Mouse (Mus musculus) forebrain, embryonic 13.5 days (tissue): ENCODE results near the gene Ift172. TPM values are rescaled to one million over a fixed set of nuclear protein-coding genes. Genes with fewer than 3 reads are reported as not detected.

Experiments used
- ATAC-seq: fragments of 200-750 bp; cut with Nextera tagmentation; 2 replicates; pipeline ENCODE4 v1.8.0; 2017
- H3K27ac ChIP-seq: fragments of 300-500 bp; sonication (generic); 2 replicates; pipeline ENCODE4 v1.5.1; 2015; ENCODE audit warnings: inconsistent platforms, mild to moderate bottlenecking, moderate library complexity
- H3K27me3 ChIP-seq: fragments of 300-500 bp; sonication (generic); 2 replicates; pipeline ENCODE4 v1.6.1; 2015; ENCODE audit warnings: mild to moderate bottlenecking, inconsistent platforms
- H3K36me3 ChIP-seq: fragments of 300-500 bp; sonication (generic); 2 replicates; pipeline ENCODE4 v1.6.1; 2015; ENCODE audit warnings: mild to moderate bottlenecking, inconsistent platforms; ENCODE audit not compliant: poor library complexity, severe bottlenecking
- H3K4me1 ChIP-seq: fragments of 300-500 bp; sonication (generic); 2 replicates; pipeline ENCODE4 v1.6.1; 2015; ENCODE audit warnings: inconsistent platforms
- H3K4me2 ChIP-seq: fragments of 300-500 bp; sonication (generic); 2 replicates; pipeline ENCODE4 v1.6.1; 2015; ENCODE audit warnings: inconsistent platforms, mild to moderate bottlenecking, moderate library complexity
- H3K4me3 ChIP-seq: fragments of 300-500 bp; sonication (generic); 2 replicates; pipeline ENCODE4 v1.5.1; 2015; ENCODE audit warnings: mild to moderate bottlenecking, inconsistent platforms
- H3K9ac ChIP-seq: fragments of 300-500 bp; sonication (generic); 2 replicates; pipeline ENCODE4 v1.6.1; 2015; ENCODE audit warnings: mild to moderate bottlenecking, inconsistent platforms
- H3K9me3 ChIP-seq: fragments of 300-500 bp; sonication (generic); replicated peaks from 2 replicates; pipeline ENCODE4 v1.6.1; 2016; ENCODE audit warnings: inconsistent platforms
- WGBS: fragments of 180-500 bp; shearing (Covaris S2); methylation state at CpG from one replicate; pipeline ENCODE4 v1.1.7; 2015; 5-methylcytosine and 5-hydroxymethylcytosine counted together
- polyA plus RNA-seq: library from polyadenylated mRNA; unstranded; fragments of >200 nt; fragmentation: Nextera tagmentation; extraction: Ambion mirVana; gene quantifications from 2 replicates; pipeline ENCODE4 v1.2.1, GENCODE M21; 2015

Ift172 gene
- polyA plus RNA-seq, 1 experiment from 2014 or later = 29.6 TPM

DNA sequence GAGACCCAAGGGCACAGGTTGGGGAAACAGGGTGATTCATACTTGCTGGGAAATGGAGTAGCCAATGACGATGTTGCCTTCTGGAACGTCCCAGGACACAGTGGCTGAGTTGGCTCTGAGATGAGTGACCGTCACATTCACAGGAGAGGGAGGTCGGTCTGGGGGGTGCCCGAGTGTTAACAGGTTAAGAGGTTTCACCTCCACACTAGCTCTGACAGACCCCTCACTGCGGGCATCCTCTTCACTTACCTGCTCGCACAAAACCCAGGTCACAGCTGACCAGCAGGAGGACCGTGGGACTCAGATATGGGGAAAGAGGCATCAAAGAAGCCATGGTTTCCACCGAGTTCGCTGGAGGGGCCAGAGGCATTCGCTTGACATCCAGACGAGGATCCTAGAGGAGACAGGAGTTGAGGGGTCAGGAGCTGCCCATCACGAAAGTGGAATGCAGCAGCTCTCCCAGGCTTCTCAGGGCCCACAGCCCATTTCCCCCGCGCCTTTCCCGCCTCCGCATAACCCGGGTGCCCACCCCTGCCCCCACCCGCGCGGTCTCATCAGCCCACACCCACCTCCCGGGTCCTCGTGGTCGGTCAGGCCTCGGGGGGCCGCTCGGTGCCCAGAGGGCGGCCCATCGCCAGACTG is 4.2 kb upstream of the Ift172 start:
- Histone ChIP-seq H3K4me3 (peak overlapping the region; percentile 78), H3K9ac (peak overlapping the region; percentile 94), H3K27me3 (no peaks in the 10 kb centered on the region), H3K36me3 (peaks cover 13% of the 10 kb centered on the region), H3K9me3 (no peaks in the 10 kb centered on the region), H3K4me2 (peak overlapping the region; percentile 94), H3K27ac (peak overlapping the region; percentile 65), H3K4me1 (peaks cover 36% of the 10 kb centered on the region)
- 5% methylated on average over 28 of the region's 29 CpGs for WGBS
- ATAC-seq = no peak; the same call in 1 of the 2 replicates

DNA sequence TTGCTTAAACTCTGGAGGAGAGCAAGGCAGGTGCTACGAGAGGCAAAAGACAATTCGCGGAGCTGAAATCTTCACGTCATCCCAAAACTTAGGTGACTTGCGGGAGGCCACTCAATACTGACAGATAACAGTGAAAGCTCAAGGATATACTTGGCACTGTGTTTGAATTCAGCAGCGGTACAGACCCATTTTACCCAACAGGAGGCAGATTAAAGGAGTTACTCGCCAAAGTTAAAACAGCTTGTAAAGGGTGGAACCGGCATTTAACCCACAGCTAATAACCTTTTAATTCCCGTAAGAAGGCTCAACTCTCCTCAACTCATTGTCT is 409 bp upstream of the Ift172 start:
- Histone ChIP-seq H3K4me1 (peaks cover 37% of the 10 kb centered on the region), H3K4me3 (peak overlapping the region; percentile 52), H3K27me3 (no peaks in the 10 kb centered on the region), H3K9me3 (no peaks in the 10 kb centered on the region), H3K9ac (peak overlapping the region; percentile 68), H3K4me2 (peak overlapping the region; percentile 84), H3K36me3 (peaks cover 20% of the 10 kb centered on the region), H3K27ac (peak overlapping the region; percentile 82)
- ATAC-seq = no peak
- WGBS = 4% methylated on average over 9 of the region's 9 CpGs

DNA sequence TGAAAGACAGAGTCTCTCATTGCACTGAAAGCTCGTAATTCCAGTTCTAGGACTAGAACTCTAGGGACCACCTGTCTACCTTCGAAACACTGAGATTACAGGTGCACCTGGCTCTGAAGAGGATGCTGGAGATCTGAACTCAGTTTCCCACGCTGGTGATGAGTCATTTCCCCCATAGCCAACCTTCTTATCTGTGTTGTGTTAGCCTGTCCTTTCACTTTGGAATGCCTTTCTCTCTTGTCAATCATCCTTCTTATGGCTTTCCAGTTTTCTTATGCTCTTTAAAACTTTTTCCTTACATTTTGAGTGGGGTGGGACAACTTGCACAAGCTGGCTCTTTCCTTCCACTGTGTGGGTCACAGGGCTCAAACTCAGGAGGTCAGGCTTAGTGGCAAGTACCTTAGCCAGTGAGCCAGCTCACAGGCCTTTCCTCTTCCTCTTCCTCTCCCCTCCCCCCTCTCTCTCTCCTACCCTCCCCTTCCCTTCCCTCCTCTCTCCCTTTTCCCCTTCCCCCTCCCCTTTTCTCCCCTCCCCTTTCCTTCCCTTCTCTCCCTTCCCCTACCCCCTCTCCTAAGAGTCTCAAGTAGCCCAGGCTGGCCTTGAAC is 1.2 kb downstream of the Ift172 start:
- ATAC-seq = no peak
- H3K36me3 ChIP-seq = peaks cover 36% of the 10 kb centered on the region
- H3K4me1 ChIP-seq = peaks cover 31% of the 10 kb centered on the region
- H3K4me3 ChIP-seq = peak overlapping the region; percentile 52; the same call in 1 of the 2 replicates
- no peak overlapping the region for H3K27ac ChIP-seq
- H3K27me3 ChIP-seq = no peaks in the 10 kb centered on the region
- 84% methylated on average over 3 of the region's 3 CpGs for WGBS
- no peaks in the 10 kb centered on the region for H3K9me3 ChIP-seq
- H3K9ac ChIP-seq = no peak overlapping the region
- peak overlapping the region; percentile 84 for H3K4me2 ChIP-seq

DNA sequence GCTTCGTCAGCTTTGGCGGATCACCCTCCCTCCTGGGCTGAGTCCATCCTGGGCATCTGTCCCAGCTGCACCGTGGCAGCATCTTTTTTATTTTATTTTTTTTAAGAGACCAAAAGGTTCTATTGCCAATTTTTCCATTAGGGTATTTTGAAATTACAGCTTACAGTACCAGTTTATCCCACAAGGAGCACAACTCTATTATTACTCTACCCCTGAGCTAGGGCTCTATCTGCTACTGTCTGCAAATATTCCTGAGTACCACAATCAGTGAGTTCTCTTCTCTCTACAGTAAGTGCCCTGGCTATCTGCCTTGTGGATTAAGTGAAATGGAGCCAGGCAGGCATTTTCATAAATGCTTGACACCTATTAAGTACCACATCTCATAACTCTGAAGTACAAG is 2.3 kb downstream of the Ift172 start:
- H3K9ac ChIP-seq = no peak overlapping the region
- H3K36me3 ChIP-seq = peaks cover 45% of the 10 kb centered on the region
- H3K4me2 ChIP-seq = no peak overlapping the region
- no peak overlapping the region for H3K4me3 ChIP-seq
- no peak overlapping the region for H3K27ac ChIP-seq
- H3K9me3 ChIP-seq = no peaks in the 10 kb centered on the region
- H3K4me1 ChIP-seq = peaks cover 21% of the 10 kb centered on the region
- no peak for ATAC-seq
- no peaks in the 10 kb centered on the region for H3K27me3 ChIP-seq
- 73% methylated on average over 3 of the region's 3 CpGs for WGBS

DNA sequence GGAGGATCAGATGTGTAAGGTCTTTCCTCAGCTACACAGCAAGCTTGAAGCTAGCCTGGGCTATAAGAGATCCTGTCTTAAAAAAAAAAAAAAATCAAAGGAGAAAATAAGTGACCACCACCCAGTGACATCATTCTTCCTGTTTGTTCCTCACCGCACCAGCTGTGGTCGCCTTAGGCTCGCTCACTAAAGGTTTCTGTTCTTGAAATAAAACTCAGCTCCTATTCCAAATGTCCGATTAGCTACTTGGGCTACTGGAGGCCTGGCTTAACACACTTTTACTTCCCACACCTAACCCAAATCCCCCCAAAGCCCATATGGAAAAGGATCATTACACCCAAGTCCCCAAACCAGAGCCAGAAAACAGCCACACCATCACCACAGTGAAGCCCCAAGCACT is 2.7 kb downstream of the Ift172 start:
- Histone ChIP-seq H3K9ac (no peak overlapping the region), H3K36me3 (peaks cover 45% of the 10 kb centered on the region), H3K27ac (no peak overlapping the region), H3K9me3 (no peaks in the 10 kb centered on the region), H3K27me3 (no peaks in the 10 kb centered on the region), H3K4me3 (no peak overlapping the region), H3K4me2 (no peak overlapping the region), H3K4me1 (peaks cover 18% of the 10 kb centered on the region)
- ATAC-seq = no peak
- 86% methylated on average over 4 of the region's 4 CpGs for WGBS

DNA sequence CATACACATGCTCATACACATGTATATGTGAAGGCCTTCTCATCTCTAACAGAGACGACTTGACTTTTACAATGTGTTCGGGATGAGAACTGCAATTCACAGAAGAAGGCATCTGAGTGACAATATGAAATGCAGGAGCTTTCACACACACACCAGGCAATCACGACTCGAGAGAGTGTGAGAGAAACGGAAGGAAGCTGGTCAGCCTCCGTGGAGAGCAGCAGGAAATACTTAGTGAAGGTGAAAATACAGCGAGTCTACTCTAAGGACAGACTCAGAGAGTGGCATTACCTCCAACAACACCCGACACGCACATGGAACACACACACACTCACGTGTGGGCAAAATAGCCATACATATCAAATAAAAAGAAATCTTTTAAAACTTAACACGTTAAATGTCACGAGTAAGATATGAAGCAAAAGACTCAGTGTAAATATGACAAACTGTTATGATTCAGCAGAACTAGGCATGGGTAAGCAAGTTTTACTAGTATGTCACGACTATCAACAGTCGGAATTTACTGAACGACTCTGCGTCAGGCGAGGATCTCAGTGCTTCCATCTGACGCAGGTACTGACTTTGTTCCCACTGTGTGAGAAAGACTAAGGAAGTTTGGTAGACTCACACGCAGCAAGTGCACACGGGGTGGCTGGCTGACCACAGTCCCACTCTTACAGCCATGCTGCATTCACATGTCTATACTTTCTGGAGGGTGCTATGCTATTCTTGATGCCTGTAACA is 11.5 kb downstream of the Ift172 start:
- peaks cover 95% of the 10 kb centered on the region for H3K36me3 ChIP-seq
- H3K27ac ChIP-seq = no peak overlapping the region
- no peak for ATAC-seq
- WGBS = 89% methylated on average over 20 of the region's 20 CpGs
- no peak overlapping the region for H3K9ac ChIP-seq
- H3K9me3 ChIP-seq = no peaks in the 10 kb centered on the region
- no peaks in the 10 kb centered on the region for H3K27me3 ChIP-seq
- H3K4me2 ChIP-seq = no peak overlapping the region
- no peak overlapping the region for H3K4me3 ChIP-seq
- H3K4me1 ChIP-seq = no peaks in the 10 kb centered on the region

DNA sequence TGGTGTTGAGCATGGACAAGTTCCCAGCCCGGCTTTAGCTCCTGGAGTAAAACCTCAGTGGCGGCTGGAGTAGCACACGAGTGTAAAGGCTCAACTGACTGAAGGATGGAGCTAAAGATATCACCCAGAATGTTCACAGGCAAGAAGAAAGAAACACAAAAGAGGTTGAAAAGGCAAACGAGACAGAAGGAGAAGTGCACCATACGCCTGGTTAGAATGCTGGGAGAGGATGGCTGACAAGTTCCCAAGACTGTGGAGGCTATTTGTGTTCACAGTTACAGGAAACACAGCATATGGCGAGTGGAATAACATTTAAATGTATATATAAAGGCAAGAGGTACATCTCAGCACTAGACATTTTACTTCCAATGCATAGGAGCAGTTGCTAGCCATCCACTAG is 17.9 kb downstream of the Ift172 start:
- no peak for ATAC-seq
- Histone ChIP-seq H3K9ac (no peak overlapping the region), H3K4me2 (no peak overlapping the region), H3K27me3 (no peaks in the 10 kb centered on the region), H3K36me3 (peaks cover 76% of the 10 kb centered on the region), H3K4me3 (no peak overlapping the region), H3K27ac (no peak overlapping the region), H3K9me3 (no peaks in the 10 kb centered on the region), H3K4me1 (no peaks in the 10 kb centered on the region)
- WGBS = 78% methylated on average over 6 of the region's 6 CpGs

DNA sequence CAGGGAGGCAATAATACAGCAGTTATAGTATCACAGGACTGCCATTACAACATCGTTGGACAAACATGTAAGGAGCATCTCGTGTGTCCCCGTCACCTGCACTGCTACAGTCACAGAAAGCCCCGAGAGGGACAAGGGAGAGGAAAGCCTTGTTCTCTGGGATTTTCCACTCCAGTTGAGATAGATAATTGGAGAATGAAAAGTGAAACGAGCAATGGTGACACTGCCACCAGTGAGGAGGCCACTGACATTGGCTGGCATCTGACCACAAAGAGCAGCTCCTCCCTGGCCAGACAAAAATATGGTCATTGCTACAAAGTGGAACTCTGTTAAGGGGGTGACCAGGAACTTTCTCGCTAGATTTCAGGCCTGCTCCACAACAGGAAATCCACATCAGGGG is 23.2 kb downstream of the Ift172 start:
- H3K9ac ChIP-seq = no peak overlapping the region
- H3K4me1 ChIP-seq = no peaks in the 10 kb centered on the region
- 35% methylated on average over 6 of the region's 6 CpGs for WGBS
- peaks cover 89% of the 10 kb centered on the region for H3K36me3 ChIP-seq
- H3K4me3 ChIP-seq = no peak overlapping the region
- H3K27ac ChIP-seq = no peak overlapping the region
- no peak for ATAC-seq
- no peaks in the 10 kb centered on the region for H3K9me3 ChIP-seq
- H3K27me3 ChIP-seq = no peaks in the 10 kb centered on the region
- no peak overlapping the region for H3K4me2 ChIP-seq

DNA sequence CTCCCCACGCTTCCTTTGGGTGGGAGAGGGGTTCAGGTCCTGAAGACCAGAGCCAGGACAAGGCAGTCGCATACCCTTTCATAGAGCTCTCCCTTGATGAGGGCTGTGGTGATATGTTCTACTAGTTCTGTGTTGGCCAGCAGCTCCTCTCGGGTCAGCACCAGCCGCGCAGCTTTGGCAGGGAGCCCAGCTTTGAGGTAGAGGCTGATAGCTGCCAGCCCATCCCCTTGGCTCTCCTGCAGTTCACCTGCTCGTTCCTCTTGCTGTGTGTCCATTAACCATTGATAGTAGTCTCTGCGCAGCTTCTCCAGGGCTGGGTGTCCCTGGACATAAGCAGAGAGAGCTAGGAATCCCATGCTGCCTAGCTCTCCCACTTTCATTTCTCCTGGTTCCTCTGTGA is 24.8 kb downstream of the Ift172 start:
- Histone ChIP-seq H3K9me3 (no peaks in the 10 kb centered on the region), H3K36me3 (peaks cover 93% of the 10 kb centered on the region), H3K4me1 (no peaks in the 10 kb centered on the region), H3K27me3 (no peaks in the 10 kb centered on the region), H3K4me3 (no peak overlapping the region), H3K9ac (no peak overlapping the region), H3K4me2 (no peak overlapping the region), H3K27ac (no peak overlapping the region)
- 88% methylated on average over 7 of the region's 7 CpGs for WGBS
- ATAC-seq = no peak

DNA sequence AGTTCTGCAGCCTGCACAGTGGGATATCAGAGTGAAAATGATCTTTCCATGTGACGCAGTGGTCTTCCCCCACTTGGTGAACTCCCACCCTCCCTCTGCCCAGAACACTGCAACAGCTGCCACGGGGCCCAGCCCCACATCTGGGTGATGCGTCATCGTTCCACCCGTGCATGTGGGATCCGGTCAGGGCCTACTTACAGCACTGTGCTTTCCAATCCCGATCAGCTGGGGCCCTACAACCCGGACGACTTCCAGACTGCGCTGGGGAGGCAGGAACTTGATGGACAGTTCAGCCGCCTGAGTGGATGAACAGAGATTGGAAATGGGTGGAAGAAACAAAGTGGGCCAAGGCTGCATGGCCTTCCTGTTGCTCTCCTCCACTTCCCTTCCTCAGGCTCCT is 33.3 kb downstream of the Ift172 start:
- Histone ChIP-seq H3K27me3 (no peaks in the 10 kb centered on the region), H3K9ac (no peak overlapping the region), H3K9me3 (no peaks in the 10 kb centered on the region), H3K4me1 (no peaks in the 10 kb centered on the region), H3K36me3 (peaks cover 90% of the 10 kb centered on the region), H3K4me3 (no peak overlapping the region), H3K27ac (no peak overlapping the region), H3K4me2 (no peak overlapping the region)
- no peak for ATAC-seq
- 94% methylated on average over 11 of the region's 11 CpGs for WGBS

DNA sequence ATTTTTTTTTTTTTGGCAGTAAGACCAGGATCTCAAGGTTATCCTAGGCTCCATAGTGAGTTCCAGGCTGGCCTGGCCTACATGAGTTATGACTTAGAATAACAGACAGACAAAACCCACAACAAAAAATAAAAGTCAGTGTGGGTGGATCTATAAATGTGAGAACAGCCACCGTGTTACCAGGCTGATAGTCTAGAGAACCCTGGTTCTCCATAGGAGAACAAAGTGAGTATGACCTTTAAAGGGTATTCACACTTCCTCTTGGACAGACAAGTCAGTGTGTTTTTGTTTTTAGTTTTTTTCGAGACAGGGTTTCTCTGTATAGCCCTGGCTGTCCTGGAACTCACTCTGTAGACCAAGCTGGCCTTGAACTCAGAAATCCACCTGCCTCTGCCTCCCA is 34.9 kb downstream of the Ift172 start:
- 85% methylated on average over 2 of the region's 2 CpGs for WGBS
- Histone ChIP-seq H3K4me2 (no peak overlapping the region), H3K4me1 (peaks cover 12% of the 10 kb centered on the region), H3K27ac (no peak overlapping the region), H3K27me3 (no peaks in the 10 kb centered on the region), H3K36me3 (peaks cover 90% of the 10 kb centered on the region), H3K9ac (no peak overlapping the region), H3K4me3 (no peak overlapping the region), H3K9me3 (no peaks in the 10 kb centered on the region)
- no peak for ATAC-seq

DNA sequence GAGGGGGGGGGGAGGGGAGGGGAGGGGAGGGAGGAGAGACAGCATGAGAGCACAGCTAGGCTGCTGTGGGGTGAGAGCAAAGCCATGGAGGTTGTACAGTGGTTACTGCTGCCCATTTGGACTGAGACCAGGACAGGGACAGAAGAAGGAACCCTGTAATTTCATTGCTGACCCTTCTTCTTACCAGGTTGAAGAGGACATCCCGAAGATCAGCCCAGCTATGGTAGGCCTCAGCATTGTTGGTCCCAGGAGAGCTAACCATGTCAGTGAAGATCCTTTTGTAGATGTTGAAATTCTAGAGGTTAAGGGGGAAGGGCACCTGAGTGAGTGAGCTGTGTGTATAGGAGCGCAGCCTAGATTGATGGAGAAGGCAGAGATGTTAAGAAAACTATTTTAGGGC is 35.5 kb downstream of the Ift172 start:
- peaks cover 90% of the 10 kb centered on the region for H3K36me3 ChIP-seq
- H3K4me3 ChIP-seq = no peak overlapping the region
- H3K27me3 ChIP-seq = no peaks in the 10 kb centered on the region
- peaks cover 13% of the 10 kb centered on the region for H3K4me1 ChIP-seq
- H3K9me3 ChIP-seq = no peaks in the 10 kb centered on the region
- whole genome bisulfite sequencing = 90% methylated on average over 2 of the region's 2 CpGs
- H3K9ac ChIP-seq = no peak overlapping the region
- no peak for ATAC-seq
- no peak overlapping the region for H3K27ac ChIP-seq
- no peak overlapping the region for H3K4me2 ChIP-seq
